Mouse (Mus musculus): ENCODE results near the gene Krtap6-5.
"Not testable (repeated sequence)": the region's sequence is repeated elsewhere in the genome, so short reads cannot be mapped to it uniquely, and the experiment has no call there.

Krtap6-5 gene

DNA sequence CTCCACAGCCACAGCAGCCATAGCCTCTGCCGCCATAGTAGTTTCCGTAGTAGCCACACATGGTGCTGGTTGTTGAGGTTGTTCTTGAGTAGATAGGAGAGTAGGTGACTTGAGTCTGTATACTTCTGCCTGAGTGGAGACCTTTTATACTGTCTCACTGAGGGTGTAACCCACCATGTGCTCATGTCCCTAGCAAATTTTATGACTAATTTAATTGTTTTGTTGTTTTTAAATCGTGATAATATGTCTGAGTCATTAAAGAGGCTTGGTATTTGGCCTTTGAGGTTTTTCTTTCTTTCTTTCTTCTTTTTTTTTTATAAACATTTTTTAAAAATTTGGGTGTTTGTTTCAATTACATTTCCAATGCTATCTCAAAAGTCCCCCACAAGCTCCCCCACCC lies at the start of gene Krtap6-5:
Gene Krtap6-5, minus strand, starts transcription at position 101 of the 400 bp plus-strand sequence.
- DNase-seq: no peak

DNA sequence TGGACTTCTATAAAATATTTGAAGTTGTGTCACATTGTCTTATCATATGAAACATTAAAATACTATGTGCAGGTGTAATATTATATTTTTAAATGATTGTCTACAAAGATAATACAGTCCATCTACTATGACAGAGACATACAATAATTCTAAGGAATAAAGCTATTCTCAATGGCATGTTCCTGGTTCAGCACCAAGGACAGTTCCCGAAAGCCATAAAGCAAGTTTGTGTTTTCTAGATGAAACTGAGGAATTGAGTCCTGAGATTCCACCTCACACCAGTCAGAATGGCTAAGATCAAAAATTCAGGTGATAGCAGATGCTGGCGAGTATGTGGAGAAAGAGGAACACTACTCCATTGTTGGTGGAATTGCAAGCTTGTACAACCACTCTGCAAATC lies 23.4 kb upstream of the Krtap6-5 start:
- not testable (repeated sequence) for DNase-seq

DNA sequence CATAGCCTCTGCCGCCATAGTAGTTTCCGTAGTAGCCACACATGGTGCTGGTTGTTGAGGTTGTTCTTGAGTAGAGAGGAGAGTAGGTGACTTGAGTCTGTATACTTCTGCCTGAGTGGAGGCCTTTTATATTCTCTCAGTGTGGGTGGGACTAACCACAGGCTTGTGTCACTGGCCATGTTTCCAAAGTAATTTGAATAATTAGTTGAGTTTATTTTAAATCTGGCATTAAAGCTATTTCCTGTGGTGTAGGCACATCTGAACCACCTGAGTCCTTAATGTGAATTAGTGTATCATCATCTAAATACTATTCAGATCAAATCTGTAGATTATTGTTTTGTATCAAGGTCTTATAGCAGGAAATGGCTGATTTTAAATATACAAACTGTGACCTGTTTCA lies 16.2 kb upstream of the Krtap6-5 start, which contains the start of gene 1110025L11Rik:
Gene 1110025L11Rik, minus strand, starts transcription at position 101 of the 400 bp plus-strand sequence.
- DNase-seq: not testable (repeated sequence)

DNA sequence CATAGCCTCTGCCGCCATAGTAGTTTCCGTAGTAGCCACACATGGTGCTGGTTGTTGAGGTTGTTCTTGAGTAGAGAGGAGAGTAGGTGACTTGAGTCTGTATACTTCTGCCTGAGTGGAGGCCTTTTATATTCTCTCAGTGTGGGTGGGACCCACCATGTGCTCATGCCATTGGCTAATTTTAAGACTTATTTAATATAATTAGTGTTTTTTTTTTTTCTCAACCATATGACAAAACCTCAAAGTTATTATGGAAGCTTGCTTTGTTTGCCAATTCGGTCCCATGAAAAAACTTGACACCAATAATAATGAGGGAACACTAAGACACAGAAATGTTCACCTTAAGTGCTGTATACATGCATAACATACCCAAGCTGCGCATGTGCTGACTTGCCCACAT lies 6.3 kb downstream of the Krtap6-5 start, which contains the start of gene Gm10228:
Gene Gm10228, minus strand, starts transcription at position 101 of the 400 bp plus-strand sequence.
- DNase-seq: not testable (repeated sequence)

DNA sequence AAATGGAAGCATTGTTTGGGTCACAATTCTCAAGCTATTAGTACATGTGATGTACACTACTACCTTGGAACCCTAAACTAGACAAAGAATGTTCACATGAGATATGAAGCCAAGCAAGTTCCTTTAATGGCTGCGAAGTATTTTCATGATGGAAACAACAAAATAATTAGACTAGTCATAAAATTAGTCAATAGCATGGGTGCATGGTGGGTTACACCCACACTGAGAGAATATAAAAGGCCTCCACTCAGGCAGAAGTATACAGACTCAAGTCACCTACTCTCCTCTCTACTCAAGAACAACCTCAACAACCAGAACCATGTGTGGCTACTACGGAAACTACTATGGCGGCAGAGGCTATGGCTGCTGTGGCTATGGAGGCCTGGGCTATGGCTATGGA lies 16.3 kb downstream of the Krtap6-5 start, which contains the start of gene Krtap6-1:
Gene Krtap6-1, plus strand, starts transcription at position 301 of the 400 bp plus-strand sequence.
- not testable (repeated sequence) for DNase-seq

DNA sequence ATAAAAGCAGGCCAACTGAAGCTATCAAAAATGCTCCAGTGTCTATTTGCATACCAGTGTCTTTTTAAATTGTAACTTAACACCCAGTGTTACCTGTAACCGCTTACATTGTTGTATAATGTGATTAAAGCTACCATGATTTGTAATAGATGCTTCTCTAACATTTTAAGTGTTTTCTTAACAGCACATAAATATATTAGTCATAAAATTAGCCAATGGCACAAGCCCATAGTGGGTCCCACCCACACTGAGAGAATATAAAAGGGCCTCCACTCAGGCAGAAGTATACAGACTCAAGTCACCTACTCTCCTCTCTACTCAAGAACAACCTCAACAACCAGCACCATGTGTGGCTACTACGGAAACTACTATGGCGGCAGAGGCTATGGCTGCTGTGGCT lies 32.7 kb downstream of the Krtap6-5 start, which contains the start of gene Gm10229:
Gene Gm10229, plus strand, starts transcription at position 301 of the 400 bp plus-strand sequence.
- not testable (repeated sequence) for DNase-seq

DNA sequence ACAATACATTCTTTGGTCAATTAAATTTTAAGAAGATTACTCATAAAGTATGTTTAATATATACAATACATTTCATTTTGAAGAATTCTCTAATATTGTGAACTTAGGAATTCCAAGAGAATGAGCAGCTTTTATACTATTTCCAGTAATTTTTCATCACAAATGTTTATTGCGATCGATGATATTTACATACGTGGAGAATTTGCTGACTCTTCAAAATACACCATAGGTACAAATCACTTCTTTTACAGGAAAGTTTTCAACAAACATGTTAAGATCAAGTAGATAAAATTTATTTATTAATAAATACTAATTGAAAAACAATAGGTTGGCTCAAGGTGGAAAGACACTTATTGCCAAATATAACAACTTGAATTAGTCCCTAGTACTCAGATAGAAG lies 33.7 kb downstream of the Krtap6-5 start:
- DNase-seq: no peak

DNA sequence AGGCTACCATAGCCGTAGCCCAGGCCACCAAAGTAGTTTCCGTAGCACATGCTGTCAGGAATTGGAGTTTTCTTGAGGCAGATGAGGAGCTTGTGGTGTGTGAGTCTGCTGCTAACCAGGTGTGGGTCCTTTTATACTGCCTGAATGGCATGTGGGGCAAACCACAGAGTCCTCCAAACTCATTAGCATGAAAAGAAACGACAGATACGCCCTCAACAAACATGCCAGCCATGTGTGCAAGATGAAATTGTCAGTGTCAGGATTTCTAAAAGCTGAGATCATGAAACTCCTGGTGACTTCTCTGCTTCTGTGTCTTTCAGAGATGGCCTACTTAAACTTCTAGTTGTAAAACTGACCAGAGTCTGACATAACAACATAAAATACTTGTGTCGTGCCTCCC lies 37.0 kb downstream of the Krtap6-5 start, which contains the start of gene Krtap22-2:
Gene Krtap22-2, minus strand, starts transcription at position 101 of the 400 bp plus-strand sequence.
- DNase-seq: no peak
